Mouse (Mus musculus): Measurements from ENCODE around the gene Yod1. TPM values are rescaled to one million over a fixed set of nuclear protein-coding genes. Genes with fewer than 3 reads are reported as not detected.

Yod1 gene
- total RNA-seq, 2 experiments from 2014 or later, result 9.7 to 10.3 TPM

- no peak for DNase-seq (ENCODE audit: low spot score in 2 of 2)
Measured at GRCm38 (mm10) chr1:130769925-130770324, 52.8 kb downstream of the Yod1 start.

GRCm38 (mm10) chr1:130770487-130770886 is 53.4 kb downstream of the Yod1 start:
- no peak for DNase-seq (ENCODE audit: low spot score in 2 of 2)

GRCm38 (mm10) chr1:130770981-130771494 is 53.9 kb downstream of the Yod1 start:
- no peak for DNase-seq (ENCODE audit: low spot score in 2 of 2)

Other genes starting within 250 kb of the Yod1 start
- not detected for gene Zp3r, start 87.7 kb upstream of the Yod1 start, total RNA-seq (2021)
- 1 to 10 TPM in 1 of 2 experiments, under 1 TPM in 1; 0.50 to 4.1 TPM for gene C4bp, start 55.7 kb upstream of the Yod1 start, total RNA-seq (2021)
- gene Gm29427, start 1.5 kb upstream of the Yod1 start, total RNA-seq (2021), result under 1 TPM in 1 of 2 experiments, not detected in 1; 0.17 TPM
- 10 to 100 TPM; 26.8 to 27.3 TPM for gene Pfkfb2, start 11.9 kb downstream of the Yod1 start, total RNA-seq (2021)
- 1 to 10 TPM; 2.0 to 3.3 TPM for gene AA986860, start 14.6 kb downstream of the Yod1 start, total RNA-seq (2021)
- not detected for gene Fcamr, start 83.6 kb downstream of the Yod1 start, total RNA-seq (2021)
- gene Pigr, start 109.4 kb downstream of the Yod1 start, total RNA-seq (2021), result 1 to 10 TPM in 1 of 2 experiments, under 1 TPM in 1; 0.53 to 1.2 TPM
- gene Fcmr, start 148.3 kb downstream of the Yod1 start, total RNA-seq (2021), result 1 to 10 TPM in 1 of 2 experiments, under 1 TPM in 1; 0.50 to 1.0 TPM
- not detected for gene Il24, start 170.1 kb downstream of the Yod1 start, total RNA-seq (2021)
- gene Il20, start 194.1 kb downstream of the Yod1 start, total RNA-seq (2021), result not detected
- gene Il19, start 222.8 kb downstream of the Yod1 start, total RNA-seq (2021), result not detected